Mouse (Mus musculus): ENCODE results near the gene Yes1. TPM values are rescaled to one million over a fixed set of nuclear protein-coding genes. Genes with fewer than 3 reads are reported as not detected.
A peak's percentile ranks its signal among the peaks of the same experiment; 100 is the strongest.

Yes1 gene
- polyA plus RNA-seq, 1 experiment: 3.6 TPM

DNA sequence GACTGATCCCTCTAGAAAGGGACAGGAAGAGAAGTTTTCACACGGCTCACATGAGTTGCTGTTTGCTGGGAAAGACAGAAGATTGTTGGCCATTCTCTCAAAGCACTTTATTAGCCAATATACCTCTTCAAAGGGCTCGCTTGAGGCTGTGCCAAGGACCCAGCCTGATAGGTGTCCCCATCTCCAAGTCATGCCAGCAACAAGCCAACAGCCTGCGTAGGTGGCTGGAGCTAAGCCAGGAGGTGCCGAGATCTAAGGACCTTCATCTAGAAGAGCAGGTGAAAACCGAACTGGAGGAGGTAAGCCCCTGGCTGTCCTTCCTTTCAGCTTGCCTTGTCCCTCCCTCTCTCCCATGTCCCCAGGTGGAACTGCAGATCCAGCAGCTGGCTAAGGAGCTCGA is 124.8 kb downstream of the Yes1 start:
- H3K4me1 ChIP-seq (ENCODE audit: control insufficient read depth, insufficient read depth, low read length): no peaks in the 10 kb centered on the region
- H3K4me3 ChIP-seq (replicated peaks; ENCODE audit: extremely low read depth, low read depth, low read length): no peak overlapping the region
- DNase-seq: peak; percentile 44
- 74% methylated on average over 6 of the region's 6 CpGs for WGBS
- TF ChIP-seq POLR2A (IDR thresholded peaks at IDR 0.05; ENCODE audit: borderline replicate concordance, extremely low read depth, low read depth, low read length) (no peak), CTCF (IDR thresholded peaks at IDR 0.05; ENCODE audit: insufficient read depth, low read length) (no peak)

Other genes with a start within 250 kb of the Yes1 start
- gene Ppp1cb, start 152.3 kb upstream of the Yes1 start, polyA plus RNA-seq (2012; rRNA removed): 18.4 and 44.2 TPM in 2 replicates
- gene Pisd, start 174.5 kb downstream of the Yes1 start, polyA plus RNA-seq (2012; rRNA removed): 89.6 and 90.7 TPM in 2 replicates
- gene Gm20671, start 215.9 kb downstream of the Yes1 start, polyA plus RNA-seq (2012; rRNA removed): 10.5 and 12.4 TPM in 2 replicates
- 12.7 and 15.4 TPM in 2 replicates for gene Prr14l, start 243.1 kb downstream of the Yes1 start, polyA plus RNA-seq (2012; rRNA removed)

Measured in lung, adult 2 months (tissue).